Mouse (Mus musculus) neutrophil, adult 59 days (primary cell): ENCODE data around the gene Olfr1046. TPM values are rescaled to one million over a fixed set of nuclear protein-coding genes. Genes with fewer than 3 reads are reported as not detected.

Experiments used
- total RNA-seq, 2 experiments: library from RNA; stranded (reverse); gene quantifications; 1 replicate in 1 of 2; 2 replicates in 1 of 2; pipeline ENCODE4 v1.2.4; 2023

The Olfr1046 gene
- total RNA-seq, result not detected

GRCm38 (mm10) chr2:86219214-86219613 is at the start of gene Olfr1046:
Olfr1046 (minus strand) TSS chr2:86219314.

GRCm38 (mm10) chr2:86258228-86258627 is 39.1 kb upstream of the Olfr1046 start, which contains the start of gene Olfr1049:
Olfr1049 (minus strand) TSS chr2:86258328.

GRCm38 (mm10) chr2:86240189-86240588 is 21.1 kb upstream of the Olfr1046 start, which contains the start of gene Olfr1048:
Olfr1048 (minus strand) TSS chr2:86240289.

GRCm38 (mm10) chr2:86231301-86231700 is 12.2 kb upstream of the Olfr1046 start, which contains the start of gene Olfr1047:
Olfr1047 (minus strand) TSS chr2:86231401.

GRCm38 (mm10) chr2:86202909-86203308 is 16.2 kb downstream of the Olfr1046 start, which contains the start of gene Olfr1045:
Olfr1045 (minus strand) TSS chr2:86203009.

GRCm38 (mm10) chr2:86185583-86185982 is 33.5 kb downstream of the Olfr1046 start, which contains the start of gene Olfr52:
Olfr52 (minus strand) TSS chr2:86185683.

GRCm38 (mm10) chr2:86177720-86178119 is 41.4 kb downstream of the Olfr1046 start, which contains the start of gene Olfr1044:
Olfr1044 (minus strand) TSS chr2:86177820.

GRCm38 (mm10) chr2:86167422-86167821 is 51.7 kb downstream of the Olfr1046 start, which contains the start of gene Olfr1043:
Olfr1043 (minus strand) TSS chr2:86167522.

Other genes with a start within 250 kb of the Olfr1046 start
- not detected for gene Olfr1029, start 245.4 kb downstream of the Olfr1046 start, total RNA-seq
- gene Olfr1030, start 240.0 kb downstream of the Olfr1046 start, total RNA-seq, result not detected
- not detected for gene Olfr1031, start 229.0 kb downstream of the Olfr1046 start, total RNA-seq
- gene Olfr1032, start 213.8 kb downstream of the Olfr1046 start, total RNA-seq, result not detected
- not detected for gene Olfr1033, start 198.7 kb downstream of the Olfr1046 start, total RNA-seq
- gene Olfr1034, start 173.5 kb downstream of the Olfr1046 start, total RNA-seq, result not detected
- gene Olfr1036, start 145.3 kb downstream of the Olfr1046 start, total RNA-seq, result not detected
- gene Olfr1037, start 131.9 kb downstream of the Olfr1046 start, total RNA-seq, result not detected
- gene Olfr1039, start 83.4 kb downstream of the Olfr1046 start, total RNA-seq, result not detected
- not detected for gene Olfr1040, start 72.6 kb downstream of the Olfr1046 start, total RNA-seq
- not detected for gene Olfr1042, start 57.5 kb downstream of the Olfr1046 start, total RNA-seq
- not detected for gene Olfr1043, start 51.8 kb downstream of the Olfr1046 start, total RNA-seq
- not detected for gene Olfr1044, start 41.5 kb downstream of the Olfr1046 start, total RNA-seq
- gene Olfr52, start 33.6 kb downstream of the Olfr1046 start, total RNA-seq, result not detected
- gene Olfr1045, start 16.3 kb downstream of the Olfr1046 start, total RNA-seq, result not detected
- gene Olfr1047, start 12.1 kb upstream of the Olfr1046 start, total RNA-seq, result not detected
- not detected for gene Olfr1048, start 21.0 kb upstream of the Olfr1046 start, total RNA-seq
- gene Olfr1049, start 39.0 kb upstream of the Olfr1046 start, total RNA-seq, result not detected
- not detected for gene Olfr1051, start 59.8 kb upstream of the Olfr1046 start, total RNA-seq
- gene Olfr1052, start 73.1 kb upstream of the Olfr1046 start, total RNA-seq, result not detected
- gene Olfr1053, start 96.0 kb upstream of the Olfr1046 start, total RNA-seq, result not detected
- not detected for gene Olfr1054, start 116.1 kb upstream of the Olfr1046 start, total RNA-seq
- gene Olfr1055, start 131.0 kb upstream of the Olfr1046 start, total RNA-seq, result not detected
- not detected for gene Olfr1056, start 143.2 kb upstream of the Olfr1046 start, total RNA-seq
- not detected for gene Olfr1057, start 159.1 kb upstream of the Olfr1046 start, total RNA-seq
- not detected for gene Olfr1058, start 169.2 kb upstream of the Olfr1046 start, total RNA-seq
- gene Olfr1061, start 194.7 kb upstream of the Olfr1046 start, total RNA-seq, result not detected
- gene Olfr1062, start 207.4 kb upstream of the Olfr1046 start, total RNA-seq, result not detected
- gene Olfr1065, start 231.3 kb upstream of the Olfr1046 start, total RNA-seq, result not detected
- not detected for gene Olfr1066, start 237.0 kb upstream of the Olfr1046 start, total RNA-seq